Mouse (Mus musculus): Measurements from ENCODE around the gene Nprl3.

- no peak for TF ChIP-seq CTCF (IDR thresholded peaks at IDR 0.05; ENCODE audit: borderline replicate concordance, insufficient read depth, low read depth, low read length)
- TF ChIP-seq POLR2A (IDR thresholded peaks at IDR 0.05; ENCODE audit: borderline replicate concordance, insufficient read depth, low read length), result no peak
These were observed 80.3 kb downstream of the Nprl3 start for GRCm38 (mm10) chr11:32187256-32187655.

Data from cerebellum, adult 2 months (tissue).